Mouse (Mus musculus) liver, embryonic 12.5 days (tissue): ENCODE results near the gene Ltbp3. TPM values are rescaled to one million over a fixed set of nuclear protein-coding genes. Genes with fewer than 3 reads are reported as not detected.

Experiments used
- ATAC-seq: fragments of 200-750 bp; cut with Nextera tagmentation; 2 replicates; pipeline ENCODE4 v1.8.0; 2017; ENCODE audit warnings: moderate number of reproducible peaks, mild to moderate bottlenecking, moderate library complexity
- H3K27ac ChIP-seq: fragments of 300-500 bp; sonication (generic); 2 replicates; pipeline ENCODE4 v1.5.1; 2016; ENCODE audit warnings: mild to moderate bottlenecking
- H3K27me3 ChIP-seq: fragments of 300-500 bp; sonication (generic); replicated peaks from 2 replicates; pipeline ENCODE4 v1.6.1; 2016; ENCODE audit warnings: mild to moderate bottlenecking, moderate library complexity
- H3K36me3 ChIP-seq: fragments of 300-500 bp; sonication (generic); 2 replicates; pipeline ENCODE4 v1.6.1; 2016; ENCODE audit warnings: mild to moderate bottlenecking, moderate library complexity
- H3K4me1 ChIP-seq: fragments of 300-500 bp; sonication (generic); 2 replicates; pipeline ENCODE4 v1.6.1; 2016
- H3K4me2 ChIP-seq: fragments of 300-500 bp; sonication (generic); 2 replicates; pipeline ENCODE4 v1.6.1; 2016; ENCODE audit warnings: mild to moderate bottlenecking, moderate library complexity
- H3K4me3 ChIP-seq: fragments of 300-500 bp; sonication (generic); 2 replicates; pipeline ENCODE4 v1.5.1; 2016; ENCODE audit warnings: mild to moderate bottlenecking, moderate library complexity
- H3K9ac ChIP-seq: fragments of 300-500 bp; sonication (generic); 2 replicates; pipeline ENCODE4 v1.6.1; 2016; ENCODE audit warnings: mild to moderate bottlenecking, moderate library complexity
- H3K9me3 ChIP-seq: fragments of 300-500 bp; sonication (generic); replicated peaks from 2 replicates; pipeline ENCODE4 v1.6.1; 2016; ENCODE audit warnings: mild to moderate bottlenecking, moderate library complexity
- WGBS: fragments of 180-500 bp; shearing (Covaris S2); methylation state at CpG from one replicate; pipeline ENCODE4 v1.1.7; 2016; ENCODE audit not compliant: insufficient replicate concordance; 5-methylcytosine and 5-hydroxymethylcytosine counted together
- polyA plus RNA-seq: library from polyadenylated mRNA; unstranded; fragments of >200 nt; fragmentation: Nextera tagmentation; extraction: Ambion mirVana; gene quantifications from 2 replicates; pipeline ENCODE4 v1.2.1, GENCODE M21; 2016

Ltbp3 gene
- polyA plus RNA-seq, 1 experiment from 2014 or later, result 3.8 TPM

- Histone ChIP-seq H3K4me2 (peak overlapping the region; percentile 60), H3K4me3 (peak overlapping the region; percentile 16), H3K9me3 (no peaks in the 10 kb centered on the region), H3K9ac (peak overlapping the region; percentile 72), H3K4me1 (peaks cover 78% of the 10 kb centered on the region), H3K27me3 (no peaks in the 10 kb centered on the region), H3K27ac (peak overlapping the region; percentile 99), H3K36me3 (no peaks in the 10 kb centered on the region)
- no peak for ATAC-seq
- WGBS, result 12% methylated on average over 8 of the region's 8 CpGs
Observed at GRCm38 (mm10) chr19:5806051-5806808, 65.5 kb downstream of the Ltbp3 start.

- peak overlapping the region; percentile 16; the same call in 1 of the 2 replicates for H3K4me3 ChIP-seq
- H3K4me1 ChIP-seq, result peaks cover 84% of the 10 kb centered on the region
- H3K9ac ChIP-seq, result peak overlapping the region; percentile 72
- no peaks in the 10 kb centered on the region for H3K9me3 ChIP-seq
- H3K4me2 ChIP-seq, result peak overlapping the region; percentile 60
- H3K27me3 ChIP-seq, result no peaks in the 10 kb centered on the region
- peak overlapping the region; percentile 99 for H3K27ac ChIP-seq
- no peak for ATAC-seq
- no peaks in the 10 kb centered on the region for H3K36me3 ChIP-seq
- 17% methylated on average over 6 of the region's 6 CpGs for WGBS
Observed at GRCm38 (mm10) chr19:5806809-5807205, 66.1 kb downstream of the Ltbp3 start.

- WGBS, result 37% methylated on average over 3 of the region's 3 CpGs
- no peak overlapping the region for H3K9ac ChIP-seq
- 0 out of 2 replicates have a peak overlapping the region, but pooled peaks have one; percentile 60 for H3K4me2 ChIP-seq
- H3K4me3 ChIP-seq, result no peak overlapping the region
- ATAC-seq, result no peak
- H3K36me3 ChIP-seq, result no peaks in the 10 kb centered on the region
- H3K4me1 ChIP-seq, result peaks cover 92% of the 10 kb centered on the region
- no peaks in the 10 kb centered on the region for H3K27me3 ChIP-seq
- H3K27ac ChIP-seq, result peak overlapping the region; percentile 99
- H3K9me3 ChIP-seq, result no peaks in the 10 kb centered on the region
Observed at GRCm38 (mm10) chr19:5807740-5808139, 67.0 kb downstream of the Ltbp3 start.

Other genes with a start within 250 kb of the Ltbp3 start
- 0.13 TPM in 1 of 2 replicates, not detected in the other for gene 1700020D05Rik, start 237.1 kb upstream of the Ltbp3 start, polyA plus RNA-seq
- gene Snx32, start 230.4 kb upstream of the Ltbp3 start, polyA plus RNA-seq, result 7.5 and 8.8 TPM in 2 replicates
- not detected in 2 replicates for gene Ovol1, start 180.3 kb upstream of the Ltbp3 start, polyA plus RNA-seq
- gene Ap5b1, start 172.9 kb upstream of the Ltbp3 start, polyA plus RNA-seq, result 3.4 and 3.5 TPM in 2 replicates
- gene Rnaseh2c, start 139.0 kb upstream of the Ltbp3 start, polyA plus RNA-seq, result 171 and 177 TPM in 2 replicates
- 24.9 and 26.8 TPM in 2 replicates for gene Kat5, start 130.7 kb upstream of the Ltbp3 start, polyA plus RNA-seq
- 32.1 and 33.6 TPM in 2 replicates for gene Rela, start 103.4 kb upstream of the Ltbp3 start, polyA plus RNA-seq
- gene Sipa1, start 77.2 kb upstream of the Ltbp3 start, polyA plus RNA-seq, result 41.4 and 41.8 TPM in 2 replicates
- 25.8 and 27.7 TPM in 2 replicates for gene Map3k11, start 52.2 kb upstream of the Ltbp3 start, polyA plus RNA-seq
- gene Pcnx3, start 52.0 kb upstream of the Ltbp3 start, polyA plus RNA-seq, result 18.4 and 18.6 TPM in 2 replicates
- gene Kcnk7, start 36.5 kb upstream of the Ltbp3 start, polyA plus RNA-seq, result 0.18 and 0.19 TPM in 2 replicates
- gene Ehbp1l1, start 14.6 kb upstream of the Ltbp3 start, polyA plus RNA-seq, result 122 and 124 TPM in 2 replicates
- 45.1 and 45.3 TPM in 2 replicates for gene Fam89b, start 11.3 kb upstream of the Ltbp3 start, polyA plus RNA-seq
- gene Scyl1, start 30.5 kb downstream of the Ltbp3 start, polyA plus RNA-seq, result 38.3 and 39.7 TPM in 2 replicates
- 22.1 and 24.2 TPM in 2 replicates for gene Frmd8, start 134.4 kb downstream of the Ltbp3 start, polyA plus RNA-seq
- gene Slc25a45, start 136.9 kb downstream of the Ltbp3 start, polyA plus RNA-seq, result 7.5 and 7.7 TPM in 2 replicates
- 3.2 and 3.5 TPM in 2 replicates for gene Tigd3, start 153.2 kb downstream of the Ltbp3 start, polyA plus RNA-seq
- 73.2 and 74.9 TPM in 2 replicates for gene Dpf2, start 172.1 kb downstream of the Ltbp3 start, polyA plus RNA-seq
- 3.4 and 3.6 TPM in 2 replicates for gene Cdc42ep2, start 183.9 kb downstream of the Ltbp3 start, polyA plus RNA-seq
- 79.7 and 83.2 TPM in 2 replicates for gene Pola2, start 223.3 kb downstream of the Ltbp3 start, polyA plus RNA-seq
- gene Slc22a20, start 245.2 kb downstream of the Ltbp3 start, polyA plus RNA-seq, result not detected in 2 replicates